Mouse (Mus musculus) gastrocnemius, adult 8-10 months (tissue): ENCODE results near the gene Tusc2. TPM values are rescaled to one million over a fixed set of nuclear protein-coding genes. Genes with fewer than 3 reads are reported as not detected.
"Not testable (repeated sequence)": the region's sequence is repeated elsewhere in the genome, so short reads cannot be mapped to it uniquely, and the experiment has no call there.

Experiments
- DNase-seq, 2 experiments: peaks; one replicate each; pipeline ENCODE4 v3.0.0; 2022; ENCODE audit warnings: low spot score in 2 of 2
- total RNA-seq, 4 experiments: library from RNA; stranded (reverse); gene quantifications; 2 replicates each; pipeline ENCODE4 v1.2.4; 2022

Gene Tusc2
- total RNA-seq, 4 experiments from 2014 or later = 44.6 to 54.5 (median 46.9) TPM

DNA sequence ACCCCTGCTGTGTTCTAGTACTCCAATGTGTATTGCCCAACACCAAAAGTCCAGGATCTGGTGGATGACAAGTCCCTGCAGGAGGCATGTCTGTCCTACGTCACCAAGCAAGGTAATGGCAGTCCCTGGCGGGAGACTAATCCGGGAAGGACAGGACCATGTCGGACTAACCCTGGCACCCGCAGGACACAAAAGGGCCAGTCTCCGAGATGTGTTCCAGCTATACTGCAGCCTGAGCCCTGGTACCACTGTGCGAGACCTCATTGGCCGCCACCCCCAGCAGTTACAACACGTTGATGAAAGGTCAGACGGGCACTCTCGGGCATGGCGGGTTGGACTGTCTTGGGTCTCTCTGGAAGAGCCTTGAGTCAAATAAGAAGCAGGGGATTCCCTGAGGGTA is 18.3 kb upstream of the Tusc2 start:
- DNase-seq = no peak

DNA sequence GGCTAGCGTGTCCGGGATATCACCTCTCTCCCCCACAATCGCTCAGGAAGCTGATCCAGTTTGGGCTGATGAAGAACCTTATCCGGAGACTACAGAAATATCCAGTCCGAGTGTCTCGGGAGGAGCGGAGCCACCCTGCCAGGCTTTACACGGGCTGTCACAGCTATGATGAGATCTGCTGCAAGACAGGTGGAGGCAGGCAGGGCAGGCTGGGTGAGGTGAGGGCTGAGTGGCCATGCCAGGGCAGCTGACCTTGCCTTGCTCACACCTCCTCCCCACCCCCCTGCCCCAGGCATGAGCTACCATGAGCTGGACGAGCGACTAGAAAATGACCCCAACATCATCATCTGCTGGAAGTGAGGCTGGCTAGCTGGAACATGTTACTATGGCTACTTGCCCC is 17.9 kb upstream of the Tusc2 start:
- no peak for DNase-seq

DNA sequence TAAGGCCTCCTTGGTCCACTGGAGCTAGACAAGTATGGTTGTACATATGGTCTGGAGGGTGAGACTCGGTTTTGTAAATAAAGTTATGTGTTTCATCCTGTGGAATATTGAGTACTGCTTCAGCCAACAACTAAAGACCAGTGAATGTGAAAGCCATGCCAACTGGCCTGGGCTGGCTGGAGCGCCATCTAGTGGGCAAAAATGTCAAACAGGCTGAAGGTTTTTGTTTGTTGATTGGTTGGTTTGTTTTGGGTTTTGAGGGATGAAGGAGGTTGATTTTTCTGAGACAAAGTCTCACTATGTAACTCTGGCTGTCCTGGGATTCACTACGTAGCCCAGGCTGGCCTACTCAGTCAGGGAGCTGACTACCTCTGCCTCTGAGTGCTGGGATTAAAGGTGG is 17.5 kb upstream of the Tusc2 start:
- peak in 1 of 2 experiments; percentile 60 for DNase-seq

DNA sequence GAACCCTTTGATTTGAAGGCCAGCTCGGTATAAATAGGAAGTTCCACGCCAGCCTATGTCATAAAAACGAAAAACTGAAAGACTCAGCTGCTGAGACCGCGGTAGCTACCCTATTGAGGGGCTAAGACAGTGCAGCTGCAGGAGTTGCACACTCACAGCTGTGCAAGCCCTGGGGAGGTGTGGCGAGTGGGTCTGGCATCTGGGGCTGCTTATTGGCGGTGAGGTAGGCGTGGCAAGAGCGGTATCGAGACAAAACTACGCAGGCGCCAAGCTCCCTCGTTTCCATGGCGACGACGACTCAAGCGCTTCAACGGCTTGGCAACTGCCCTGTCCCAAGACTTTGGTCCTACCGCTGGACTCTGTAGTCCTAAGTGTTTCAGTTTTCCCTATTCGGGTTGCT is 16.0 kb upstream of the Tusc2 start, which contains the start of gene Zmynd10:
Gene Zmynd10, plus strand, starts transcription at position 273 of the 400 bp plus-strand sequence.
- peak; percentile 72 to 79 for DNase-seq

DNA sequence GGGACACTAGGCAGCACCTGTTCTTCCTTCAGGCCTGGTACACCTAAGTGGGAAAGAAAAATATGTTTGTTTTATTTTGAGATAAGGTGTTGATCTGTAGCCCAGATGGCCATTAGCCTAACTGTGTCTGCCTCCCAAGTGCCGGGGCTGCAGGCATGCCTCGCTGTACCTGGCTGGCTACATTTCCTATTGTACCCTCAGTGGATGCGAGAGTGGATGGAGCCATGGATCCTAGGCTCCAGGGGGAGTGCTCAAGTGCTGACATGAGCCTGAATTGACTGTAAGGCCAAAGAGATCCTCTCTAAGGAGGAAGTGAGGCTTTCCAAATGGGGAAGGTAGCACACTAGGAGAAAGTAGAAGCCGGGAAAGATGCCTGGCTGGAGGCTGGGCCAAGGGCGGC is 15.1 kb upstream of the Tusc2 start:
- no peak for DNase-seq

DNA sequence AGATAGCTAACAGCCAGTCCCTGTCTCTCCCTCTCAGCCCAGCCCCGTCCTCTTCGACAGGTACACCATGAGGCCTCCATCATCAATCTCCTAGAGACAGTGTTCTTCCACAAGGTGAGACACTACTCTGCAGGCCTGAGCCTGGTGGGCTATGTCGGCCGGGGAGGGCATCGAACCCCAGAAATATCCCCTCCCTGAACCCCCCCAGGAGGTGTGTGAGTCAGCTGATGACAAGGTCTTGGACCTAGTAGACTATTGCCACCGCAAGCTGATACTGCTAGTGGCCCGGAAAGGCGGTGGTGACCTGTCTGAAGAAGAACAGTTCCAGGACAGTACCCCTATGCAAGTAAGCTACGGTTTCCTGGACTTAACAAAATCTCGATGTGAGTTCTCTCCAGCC is 14.2 kb upstream of the Tusc2 start:
- DNase-seq = no peak

DNA sequence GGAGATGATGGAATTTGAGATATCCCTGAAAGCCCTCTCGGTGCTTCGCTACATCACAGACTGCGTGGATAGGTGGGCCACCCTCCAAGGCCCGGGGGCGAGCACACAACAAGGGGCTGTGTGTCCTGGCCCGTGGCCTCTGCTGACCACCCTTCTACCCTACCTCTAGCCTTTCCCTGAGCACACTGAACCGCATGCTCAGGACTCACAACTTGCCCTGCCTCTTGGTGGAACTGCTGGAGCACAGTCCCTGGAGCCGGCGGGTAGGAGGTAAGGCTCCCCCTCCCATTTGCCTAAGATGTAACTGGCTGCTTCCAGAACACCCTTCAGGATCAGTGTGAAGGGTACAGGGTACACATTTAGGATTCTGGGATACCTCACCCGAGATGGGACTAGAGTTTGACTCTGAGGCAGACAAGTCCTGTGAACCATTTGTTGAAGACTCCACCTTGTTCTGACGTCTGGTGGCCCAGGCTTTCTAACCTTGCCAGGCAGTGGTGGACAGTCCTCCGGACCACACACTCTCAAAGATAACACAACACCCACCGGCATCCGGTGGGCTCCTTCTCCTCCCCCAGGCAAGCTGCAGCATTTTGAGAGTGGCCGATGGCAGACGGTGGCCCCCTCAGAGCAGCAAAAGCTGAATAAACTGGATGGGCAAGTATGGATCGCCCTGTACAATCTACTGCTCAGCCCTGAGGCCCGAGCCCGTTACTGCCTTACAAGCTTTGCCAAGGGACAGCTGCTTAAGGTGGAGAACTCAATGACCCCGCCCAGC is 13.6 kb upstream of the Tusc2 start:
- DNase-seq = no peak

DNA sequence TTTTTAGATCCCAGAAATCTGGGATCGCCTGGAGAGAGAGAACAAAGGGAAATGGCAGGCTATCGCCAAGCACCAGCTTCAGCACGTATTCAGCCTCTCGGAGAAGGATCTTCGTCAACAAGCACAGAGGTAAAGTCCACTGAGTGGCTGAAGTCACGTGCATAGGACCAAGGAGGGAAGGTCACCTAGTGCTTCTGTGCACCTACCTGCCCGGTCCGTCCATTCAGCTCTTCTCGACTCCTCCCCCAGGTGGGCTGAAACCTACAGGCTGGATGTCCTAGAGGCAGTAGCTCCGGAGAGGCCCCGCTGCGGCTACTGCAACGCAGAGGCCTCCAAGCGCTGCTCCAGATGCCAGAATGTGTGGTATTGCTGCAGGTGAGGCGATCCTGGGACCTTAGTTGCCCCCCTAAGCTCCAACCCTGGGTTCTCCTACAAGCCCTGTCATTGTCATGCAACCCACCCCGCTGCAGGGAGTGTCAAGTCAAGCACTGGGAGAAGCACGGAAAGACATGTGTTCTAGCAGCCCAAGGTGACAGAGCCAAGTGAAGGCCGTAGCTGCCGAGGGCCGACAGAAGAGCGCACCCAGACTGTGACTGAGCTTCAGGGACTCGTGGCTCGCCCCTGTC is 12.5 kb upstream of the Tusc2 start:
- DNase-seq = no peak

DNA sequence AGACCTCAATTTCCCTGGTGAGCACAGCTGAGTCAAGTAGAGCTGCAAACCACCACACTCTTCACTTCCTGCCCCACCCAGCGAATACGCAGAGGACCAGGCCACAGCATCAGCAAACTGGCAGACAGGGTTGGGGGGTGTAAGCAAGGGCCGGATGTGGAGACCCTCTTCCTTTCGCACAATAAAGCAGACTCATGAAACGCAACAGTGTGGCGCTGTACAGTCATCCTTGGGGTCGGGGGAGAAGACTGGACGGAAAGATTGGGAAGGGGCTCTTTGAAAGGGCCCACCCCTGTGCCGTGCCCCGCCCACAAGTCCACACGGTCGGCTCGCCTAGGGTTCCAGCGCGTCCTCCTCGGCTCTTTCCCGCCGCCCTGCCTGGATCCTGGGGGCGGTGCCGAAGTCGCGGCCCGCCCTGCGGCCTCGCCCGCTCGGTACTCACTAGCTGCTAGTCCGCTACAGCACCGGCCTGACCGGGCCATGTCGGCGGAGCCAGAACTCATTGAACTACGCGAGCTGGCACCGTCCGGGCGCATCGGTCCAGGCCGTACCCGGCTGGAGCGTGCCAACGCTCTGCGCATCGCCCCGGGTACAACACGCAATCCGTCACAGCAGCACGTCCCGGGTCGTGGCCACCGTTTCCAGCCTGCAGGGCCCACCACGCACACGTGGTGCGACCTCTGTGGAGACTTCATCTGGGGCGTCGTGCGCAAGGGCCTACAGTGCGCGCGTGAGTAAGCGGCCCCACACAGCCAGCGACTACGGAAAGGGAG is 11.8 kb upstream of the Tusc2 start, which contains the start of gene Rassf1:
Gene Rassf1, plus strand, starts transcription at position 439 of the 773 bp plus-strand sequence.
- DNase-seq = peak in 1 of 2 experiments; percentile 58

DNA sequence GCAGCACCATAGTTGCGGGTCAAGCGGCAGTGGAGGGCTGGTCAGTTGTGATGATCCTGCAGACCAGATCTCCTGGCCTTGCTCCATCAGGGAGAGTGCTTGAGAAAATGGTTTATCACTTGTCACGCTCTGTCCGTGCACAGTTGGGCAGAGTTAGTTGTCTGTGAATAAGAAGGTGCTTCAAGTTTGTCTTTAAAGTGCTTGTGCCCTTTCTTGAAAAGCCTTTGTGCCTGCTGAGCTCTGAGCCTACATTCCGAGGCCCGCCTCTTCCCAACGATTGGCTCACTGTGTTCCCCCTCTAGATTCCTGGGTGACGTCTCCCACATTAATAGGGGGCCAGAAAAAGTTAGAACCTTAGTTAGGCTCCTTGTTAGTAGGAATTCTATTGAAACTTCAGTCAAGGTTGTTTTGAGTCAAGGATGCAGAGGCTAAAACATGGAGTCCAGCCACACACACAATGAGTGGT is 11.1 kb upstream of the Tusc2 start:
- DNase-seq = no peak

DNA sequence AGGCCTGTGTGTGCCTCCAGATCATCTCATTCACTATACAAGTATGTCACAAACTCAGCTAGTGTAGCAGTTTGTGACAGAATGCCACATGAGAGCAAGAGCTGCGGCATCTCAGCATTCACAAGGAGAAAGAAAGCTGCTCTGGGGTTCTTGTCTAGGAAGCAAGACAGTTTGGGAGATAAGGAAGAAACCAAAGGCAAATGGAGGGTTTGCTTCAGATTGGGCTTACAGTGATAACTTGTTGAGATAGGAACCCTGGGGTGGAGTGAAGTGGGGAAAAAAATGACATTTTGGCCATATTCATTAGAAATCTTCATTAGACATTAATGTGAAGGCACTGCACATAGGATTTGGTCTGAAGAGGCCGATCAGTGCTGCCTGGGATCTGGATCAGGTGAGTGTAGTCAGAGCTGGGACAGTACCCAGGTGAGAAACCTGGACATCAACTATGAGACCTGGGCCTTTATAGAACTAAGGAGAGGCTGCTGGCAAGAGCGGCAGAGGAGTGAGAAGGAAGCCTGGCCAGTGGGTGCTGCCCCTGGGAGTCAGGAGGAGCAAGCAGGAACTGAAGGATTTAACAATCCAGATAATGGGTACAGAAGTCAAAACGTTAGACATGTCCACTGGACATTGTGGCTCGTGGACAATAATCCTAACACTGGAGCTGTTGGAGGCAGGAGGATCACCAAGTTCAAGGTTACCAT is 10.2 kb upstream of the Tusc2 start:
- DNase-seq = no peak

DNA sequence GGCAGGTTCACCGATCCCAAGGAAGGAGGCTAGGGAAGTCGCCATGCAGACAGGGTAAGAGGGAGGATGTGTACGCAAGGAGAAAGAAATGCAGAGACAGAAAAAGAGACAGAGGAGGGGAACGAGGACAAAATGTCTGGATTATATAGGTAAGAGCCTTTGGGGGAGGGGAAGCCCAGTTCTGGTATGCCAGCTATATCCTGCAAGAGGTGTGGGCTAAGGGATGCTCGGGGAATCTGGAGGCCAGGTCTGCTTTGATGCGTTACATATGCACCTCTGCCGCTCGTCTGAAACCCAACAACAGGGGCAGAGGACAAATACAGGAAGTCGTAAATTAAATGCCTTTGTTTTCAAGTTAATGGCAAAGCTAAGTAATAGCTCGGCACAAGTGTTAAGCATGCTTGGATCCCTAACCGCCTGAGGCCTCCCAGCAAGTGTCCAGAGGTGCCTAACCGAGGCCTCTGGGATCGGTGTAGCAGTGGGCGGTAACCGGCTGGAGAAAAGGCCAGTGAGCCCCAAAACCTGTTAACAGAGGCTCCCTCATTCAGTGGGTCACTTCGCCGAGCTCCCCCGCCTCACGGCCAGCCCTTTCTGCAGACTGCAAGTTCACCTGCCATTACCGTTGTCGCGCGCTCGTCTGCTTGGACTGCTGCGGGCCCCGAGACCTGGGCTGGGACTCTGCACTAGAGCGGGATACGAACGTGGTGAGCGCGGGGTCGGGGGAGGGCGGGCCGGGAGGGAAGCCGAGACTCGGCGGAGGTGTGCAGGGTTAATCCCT is 9.3 kb upstream of the Tusc2 start:
- no peak for DNase-seq

DNA sequence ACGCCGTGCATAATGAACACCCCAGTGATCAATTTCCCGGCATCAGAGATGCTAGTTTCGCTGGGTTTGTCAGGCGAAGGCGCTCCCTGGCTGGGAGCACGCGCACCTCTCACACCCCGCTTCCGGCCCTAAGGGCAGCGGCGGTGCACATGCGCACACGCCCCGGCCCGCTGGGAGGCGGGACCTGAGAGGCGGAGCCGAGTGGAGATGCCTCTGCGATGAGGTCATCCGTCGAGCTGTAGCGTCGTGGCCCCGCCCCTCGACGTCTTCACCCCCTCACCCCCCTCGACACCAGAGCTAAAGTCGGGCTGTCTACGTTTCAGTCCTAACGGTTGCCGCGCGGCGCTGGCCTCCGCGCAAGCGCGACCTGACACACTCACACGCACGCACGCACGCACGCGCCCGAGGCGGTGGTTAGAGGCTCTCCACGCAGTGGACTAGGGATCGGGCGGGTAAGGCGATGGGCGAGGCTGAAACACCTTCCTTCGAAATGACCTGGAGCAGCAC is 8.7 kb upstream of the Tusc2 start:
- peak; percentile 91 to 95 for DNase-seq

DNA sequence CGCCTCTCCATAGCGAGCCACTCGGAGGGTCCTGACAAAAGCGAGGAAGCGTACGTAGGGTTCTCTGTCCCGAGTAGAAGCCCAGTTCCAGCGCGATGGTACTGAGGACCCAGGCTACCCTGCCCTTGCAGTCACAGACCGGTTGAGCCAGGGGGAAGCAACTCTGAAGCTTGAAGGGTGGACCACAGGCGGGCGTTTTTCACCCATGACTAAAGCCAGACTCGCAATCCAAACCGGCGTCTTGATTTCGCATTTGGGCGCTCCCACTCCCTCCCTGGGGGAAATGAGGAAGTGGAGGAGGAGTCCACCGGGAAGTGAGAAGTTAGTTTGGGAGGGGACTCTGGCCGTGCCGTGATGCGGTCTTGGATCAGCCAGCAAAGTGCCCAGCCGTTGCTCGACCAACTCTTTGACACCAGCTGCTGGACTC is 8.0 kb upstream of the Tusc2 start:
- peak; percentile 55 to 57 for DNase-seq

DNA sequence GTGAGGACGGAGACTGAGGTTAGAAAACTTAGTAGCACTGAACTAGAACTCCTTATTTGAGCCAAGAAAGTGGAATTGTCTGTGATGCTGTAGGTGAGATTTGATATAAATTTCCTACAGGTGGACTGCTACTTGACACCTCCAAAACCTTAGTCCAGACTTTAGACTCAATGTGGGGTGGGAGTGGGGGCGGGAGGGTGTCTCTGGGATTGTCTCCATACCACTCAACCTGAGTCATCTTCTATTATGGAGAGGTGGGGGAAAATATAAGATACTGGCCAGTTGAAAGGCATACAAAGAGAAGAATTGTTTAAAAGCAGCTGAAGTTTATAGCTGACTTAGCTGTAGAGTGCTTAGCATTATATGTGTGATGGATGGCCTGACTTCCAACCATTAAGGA is 7.4 kb upstream of the Tusc2 start:
- no peak for DNase-seq

DNA sequence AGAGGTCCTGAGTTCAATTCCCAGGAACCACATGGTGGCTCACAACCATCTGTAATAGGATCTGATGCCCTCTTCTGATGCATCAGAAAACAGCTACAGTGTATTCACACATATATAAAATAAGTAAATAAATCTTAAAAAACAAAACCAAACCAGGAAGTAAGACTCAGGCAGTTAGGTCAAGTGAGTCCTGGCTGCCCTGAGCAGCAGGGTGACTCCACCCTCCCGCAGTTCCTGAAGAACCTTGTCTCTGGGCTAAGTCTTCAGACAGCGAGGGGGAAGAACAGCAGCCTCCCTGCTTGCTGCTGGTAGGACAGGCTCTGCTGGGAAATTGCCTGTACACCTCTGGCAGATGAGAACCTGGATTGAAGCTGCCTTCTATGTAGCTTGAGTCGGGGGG is 6.7 kb upstream of the Tusc2 start:
- no peak for DNase-seq

DNA sequence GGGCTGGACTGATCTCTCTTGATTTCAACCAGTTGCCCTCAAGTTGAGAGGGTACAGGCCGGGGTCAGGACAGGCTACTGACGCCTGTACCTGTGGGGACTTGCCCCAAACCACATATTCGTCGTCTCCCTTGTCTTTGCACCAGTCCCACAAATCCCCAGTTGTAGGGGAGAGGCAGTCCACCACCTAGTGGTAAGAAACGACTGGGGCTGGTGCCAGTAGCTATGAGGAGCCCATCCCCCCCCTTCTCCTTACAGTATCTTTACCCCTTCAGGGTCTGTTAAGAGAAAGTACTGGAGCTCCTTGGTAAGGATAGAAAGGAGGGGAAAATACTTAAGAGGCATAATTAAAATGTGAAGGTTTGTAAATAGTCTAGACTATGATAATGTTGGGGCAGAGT is 2.5 kb downstream of the Tusc2 start:
- not testable (repeated sequence) for DNase-seq

DNA sequence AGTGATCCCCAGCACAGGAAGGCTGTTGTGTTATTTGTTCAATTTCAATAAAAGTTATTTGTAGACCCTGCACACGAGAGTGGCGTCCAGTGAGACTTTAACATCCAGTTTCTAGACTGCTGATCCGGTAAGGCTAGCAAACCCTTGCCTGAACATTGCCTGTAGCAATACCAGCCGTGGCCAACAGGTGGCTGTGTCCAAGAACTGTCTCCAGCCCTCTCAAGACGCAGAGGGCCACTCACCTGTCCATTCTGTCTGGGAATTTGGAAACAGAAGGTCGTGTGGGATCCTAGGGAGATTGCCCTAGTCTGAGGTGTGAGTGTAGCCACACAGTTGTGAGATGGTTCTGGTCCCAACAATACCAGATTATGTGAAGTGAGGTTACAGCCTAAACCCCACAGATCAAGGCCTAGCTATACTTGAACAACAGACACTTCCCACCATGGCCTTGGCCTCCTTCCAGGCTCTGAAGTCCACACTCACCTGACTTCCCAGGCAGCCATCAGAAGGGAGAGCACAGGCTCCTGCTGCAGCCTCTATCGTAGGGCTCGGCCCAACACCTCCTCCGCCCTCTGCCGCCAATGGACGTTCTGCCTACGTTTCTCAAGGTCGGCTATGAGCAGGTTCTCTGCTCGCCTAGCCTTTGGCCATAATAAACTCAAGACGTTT is 3.1 kb downstream of the Tusc2 start:
- peak; percentile 68 to 70 for DNase-seq

DNA sequence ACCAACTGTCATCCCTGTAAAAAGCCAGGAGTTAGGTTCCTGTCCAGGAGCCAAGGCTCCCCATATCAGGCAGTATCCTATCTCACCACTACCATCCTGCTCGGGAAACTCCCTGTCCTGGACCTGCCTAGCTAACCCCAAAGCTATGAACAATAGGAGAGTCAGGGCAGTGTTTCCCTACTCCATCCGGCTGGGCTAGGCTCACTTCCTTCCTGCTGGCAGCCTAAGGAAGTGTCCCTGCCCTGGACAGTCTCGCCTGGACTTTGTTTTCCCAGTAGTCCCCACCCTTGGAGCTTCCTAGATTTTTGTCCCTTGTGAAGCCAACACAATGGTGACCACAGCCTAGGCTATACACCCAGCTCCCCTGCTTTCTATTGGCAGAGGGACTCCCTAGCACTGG is 3.8 kb downstream of the Tusc2 start:
- DNase-seq = no peak
